ENCODE assay signal across 8 mouse cellular contexts in genomic region chr2:119898141-119898594, GRCm38 (mm10). TPM values are rescaled to one million over a fixed set of nuclear protein-coding genes. Genes with fewer than 3 reads are reported as not detected.
A peak's percentile ranks its signal among the peaks of the same experiment; 100 is the strongest.
DNase-seq lines count a peak whose midpoint lies in the region; ATAC-seq lines count a peak whose summit lies in the region.

No protein-coding gene starts in this region.

- intact Hi-C loops in left cerebral cortex, postnatal 14 days (cut with DNase I): no loop called here

- peak; percentile 40 for ATAC-seq in activated CD4-positive, CD25-positive, alpha-beta regulatory T cell, adult 4 months
- ATAC-seq in megakaryocyte-erythroid progenitor cell, adult 5-6 weeks (replicated peaks; ENCODE audit: low FRiP score, low TSS enrichment, poor library complexity, severe bottlenecking): peak; percentile 73

- DNase-seq in embryo, embryonic 10 days (ENCODE audit: low spot score): peak; percentile 87
- DNase-seq in gastrocnemius, postnatal 10 days: peak; percentile 24
- DNase-seq in hindlimb bud, embryonic 11.5 days (ENCODE audit: extremely low spot score, low read depth, low spot score): peak; percentile 6
- peak; percentile 51 to 76 for DNase-seq in left cerebral cortex, postnatal 14 days (ENCODE audit: low spot score in 2 of 2)
- peak; percentile 46 for DNase-seq in right cerebral cortex, postnatal 25 days
- peak; percentile 42 to 82 for DNase-seq in urinary bladder, postnatal 36 days (ENCODE audit: low spot score in 2 of 2)

RNA-seq across cellular contexts. Expression of gene Mga, which starts 1.1 kb away (rescaled TPM):
- polyA plus RNA-seq in activated CD4-positive, CD25-positive, alpha-beta regulatory T cell, adult 4 months (2017; shearing (Covaris generic)): 10 to 100 TPM; 30.4 to 32.7 TPM
- total RNA-seq in gastrocnemius, postnatal 10 days (2021): 10 to 100 TPM; 44.9 to 54.4 TPM
- 10 to 100 TPM; 57.9 to 65.6 TPM for total RNA-seq in left cerebral cortex, postnatal 14 days (2021)
- total RNA-seq in megakaryocyte-erythroid progenitor cell, adult 5-6 weeks (2014; fragmentation: Nextera tagmentation): 76.3 and 98.4 TPM in 2 replicates
- 82.5 and 83.6 TPM in 2 replicates for total RNA-seq in megakaryocyte-erythroid progenitor cell, adult 5-6 weeks (2017)

Comparison
In these comparisons a context has a peak if more than half of its experiments do, and no peak if none do; other contexts are left out.
1. Peak in every context shown above with its lines: DNase-seq and ATAC-seq.
2. DNase-seq: peak in every context shown above with its lines; median percentile 87 in embryo, embryonic 10 days; 64 in left cerebral cortex, postnatal 14 days; 62 in urinary bladder, postnatal 36 days; 46 in right cerebral cortex, postnatal 25 days; 24 in gastrocnemius, postnatal 10 days; 6 in hindlimb bud, embryonic 11.5 days.